Mouse (Mus musculus) forebrain, embryonic 10.5 days (tissue): ENCODE results near the gene Dnase1l3. TPM values are rescaled to one million over a fixed set of nuclear protein-coding genes. Genes with fewer than 3 reads are reported as not detected.
A peak's percentile ranks its signal among the peaks of the same experiment; 100 is the strongest.

ENCODE experiments used
- DNase-seq: peaks from one replicate; pipeline ENCODE4 v3.0.0-alpha.2; 2017; ENCODE audit warnings: low spot score; ENCODE audit errors: extremely low spot score
- H3K27ac ChIP-seq: fragments of 300-500 bp; sonication (generic); 2 replicates; pipeline ENCODE4 v1.5.1; 2016; ENCODE audit warnings: mild to moderate bottlenecking
- H3K27me3 ChIP-seq: fragments of 300-500 bp; sonication (generic); 2 replicates; pipeline ENCODE4 v1.6.1; 2016; ENCODE audit warnings: mild to moderate bottlenecking; ENCODE audit not compliant: poor library complexity, severe bottlenecking
- H3K36me3 ChIP-seq: fragments of 300-500 bp; sonication (generic); replicated peaks from 2 replicates; pipeline ENCODE4 v1.6.1; 2016; ENCODE audit warnings: mild to moderate bottlenecking, moderate library complexity
- H3K4me1 ChIP-seq: fragments of 300-500 bp; sonication (generic); 2 replicates; pipeline ENCODE4 v1.6.1; 2016
- H3K4me3 ChIP-seq: fragments of 300-500 bp; sonication (generic); 2 replicates; pipeline ENCODE4 v1.5.1; 2016; ENCODE audit warnings: mild to moderate bottlenecking, moderate library complexity
- H3K9me3 ChIP-seq: fragments of 300-500 bp; sonication (generic); 2 replicates; pipeline ENCODE4 v1.6.1; 2016; ENCODE audit warnings: mild to moderate bottlenecking, moderate library complexity
- WGBS: fragments of 180-500 bp; shearing (Covaris S2); methylation state at CpG from one replicate; pipeline ENCODE4 v1.1.7; 2016; 5-methylcytosine and 5-hydroxymethylcytosine counted together
- polyA plus RNA-seq: library from polyadenylated mRNA; unstranded; fragments of >200 nt; fragmentation: Nextera tagmentation; extraction: Ambion mirVana; gene quantifications from 2 replicates; pipeline ENCODE4 v1.2.1, GENCODE M21; 2016

The Dnase1l3 gene
- polyA plus RNA-seq, 1 experiment from 2014 or later: not detected

- no peak for DNase-seq
- Histone ChIP-seq H3K4me1 (peaks cover 9% of the 10 kb centered on the region), H3K36me3 (no peaks in the 10 kb centered on the region), H3K4me3 (no peak overlapping the region), H3K27ac (no peak overlapping the region), H3K9me3 (no peaks in the 10 kb centered on the region), H3K27me3 (no peaks in the 10 kb centered on the region)
- 87% methylated on average over 5 of the region's 5 CpGs for WGBS
Measured at GRCm38 (mm10) chr14:7961714-7962113, 32.7 kb downstream of the Dnase1l3 start.

DNA sequence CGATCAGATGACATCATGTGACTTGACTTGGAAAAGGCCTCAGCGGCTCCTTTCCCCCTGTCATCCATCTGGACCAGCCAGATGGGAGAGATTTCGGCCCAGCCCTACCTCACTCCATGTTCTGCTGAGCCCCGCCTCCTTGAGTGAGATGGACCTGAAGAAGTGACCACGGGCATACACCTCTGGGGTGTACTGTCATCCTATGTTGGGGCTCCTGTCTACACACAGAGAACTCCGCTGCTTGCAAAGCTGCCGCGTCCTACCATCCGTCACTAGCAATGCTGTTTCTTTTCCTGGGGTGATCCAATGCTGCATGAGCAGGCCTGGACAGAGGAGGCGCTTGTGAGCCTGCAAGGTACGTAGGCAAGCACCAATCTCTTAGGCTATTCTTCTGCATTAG is 33.8 kb downstream of the Dnase1l3 start:
- no peak overlapping the region for H3K4me3 ChIP-seq
- peak; percentile 26 for DNase-seq
- H3K27me3 ChIP-seq: no peaks in the 10 kb centered on the region
- no peak overlapping the region for H3K27ac ChIP-seq
- peaks cover 14% of the 10 kb centered on the region for H3K4me1 ChIP-seq
- H3K36me3 ChIP-seq: no peaks in the 10 kb centered on the region
- WGBS: 49% methylated on average over 11 of the region's 11 CpGs
- no peaks in the 10 kb centered on the region for H3K9me3 ChIP-seq

GRCm38 (mm10) chr14:7957049-7957448 is 37.3 kb downstream of the Dnase1l3 start, which contains the start of gene Gm45521:
TSS of gene Gm45521 (plus strand) at chr14:7957288.
- no peaks in the 10 kb centered on the region for H3K27me3 ChIP-seq
- H3K4me1 ChIP-seq: peaks cover 36% of the 10 kb centered on the region
- 0 out of 2 replicates have a peak, but pooled peaks cover 2% of the 10 kb centered on the region for H3K36me3 ChIP-seq
- H3K4me3 ChIP-seq: no peak within 1 kb of the TSS
- WGBS: 45% methylated on average over 9 of the region's 9 CpGs
- peak; percentile 51 for DNase-seq
- H3K9me3 ChIP-seq: no peaks in the 10 kb centered on the region
- peak within 1 kb of the TSS; percentile 58 for H3K27ac ChIP-seq

- no peaks in the 10 kb centered on the region for H3K27me3 ChIP-seq
- WGBS: 87% methylated on average over 10 of the region's 10 CpGs
- no peaks in the 10 kb centered on the region for H3K9me3 ChIP-seq
- H3K27ac ChIP-seq: 0 out of 2 replicates have a peak overlapping the region, but pooled peaks have one; percentile 58
- H3K36me3 ChIP-seq: peaks cover 8% of the 10 kb centered on the region
- no peak for DNase-seq
- H3K4me3 ChIP-seq: no peak overlapping the region
- H3K4me1 ChIP-seq: peaks cover 36% of the 10 kb centered on the region
Measured at GRCm38 (mm10) chr14:7956427-7956826, 37.9 kb downstream of the Dnase1l3 start.

DNA sequence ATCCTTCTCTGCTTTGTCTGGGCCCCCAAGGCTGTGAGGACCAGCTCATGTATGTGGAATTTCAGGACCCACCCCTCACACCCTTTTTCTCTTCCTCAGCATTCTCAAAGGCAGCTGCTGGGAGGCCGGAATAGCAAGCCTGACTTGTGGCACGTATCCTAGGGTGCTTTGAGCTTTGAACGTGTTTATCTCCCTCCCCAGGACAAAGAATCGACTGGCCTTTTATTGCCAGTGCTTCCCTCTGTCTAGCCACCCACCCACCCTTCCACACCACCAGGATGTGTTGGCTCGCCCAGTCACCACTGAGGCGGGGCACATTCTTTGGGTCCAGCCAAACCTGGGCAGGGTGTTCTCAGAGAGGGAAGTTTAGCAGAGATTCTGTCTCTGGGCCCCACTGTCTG is 40.3 kb downstream of the Dnase1l3 start:
- Histone ChIP-seq H3K27me3 (no peaks in the 10 kb centered on the region), H3K27ac (peak overlapping the region; percentile 74), H3K9me3 (no peaks in the 10 kb centered on the region), H3K4me1 (peaks cover 36% of the 10 kb centered on the region), H3K4me3 (no peak overlapping the region), H3K36me3 (peaks cover 32% of the 10 kb centered on the region)
- WGBS: 52% methylated on average over 6 of the region's 6 CpGs
- DNase-seq: no peak

DNA sequence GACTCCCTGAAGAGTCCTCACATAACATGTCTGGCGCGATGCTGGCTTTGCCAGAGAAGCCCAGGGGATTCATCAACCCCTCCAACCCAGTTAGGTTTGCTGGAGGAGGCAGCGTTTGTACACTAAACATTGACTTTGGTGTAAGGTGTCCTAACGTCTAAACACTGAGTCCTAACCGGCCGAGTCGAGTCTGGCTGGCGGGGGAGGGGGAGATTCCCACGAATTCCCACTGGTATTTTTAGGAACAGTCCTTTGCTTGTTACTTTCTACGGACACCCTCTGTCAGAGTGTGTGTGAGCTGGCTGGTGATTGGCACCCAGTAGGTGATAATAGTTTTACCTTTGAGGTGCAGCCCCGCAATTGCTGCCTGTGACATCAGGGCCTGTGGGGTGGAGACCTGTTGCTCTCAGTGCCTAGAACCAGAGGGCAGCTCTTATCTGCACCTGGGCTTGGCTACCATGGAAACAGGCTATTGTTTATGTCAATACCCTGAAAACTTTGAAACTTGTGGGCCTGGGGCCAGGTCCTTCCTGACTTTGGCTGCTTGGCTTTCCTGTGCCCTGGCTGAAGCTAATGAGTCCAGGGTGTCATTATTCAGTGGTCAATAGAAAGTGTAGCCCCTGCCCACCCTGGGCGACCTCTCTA is 41.6 kb downstream of the Dnase1l3 start:
- Histone ChIP-seq H3K27ac (peak overlapping the region; percentile 70), H3K36me3 (peaks cover 44% of the 10 kb centered on the region), H3K27me3 (no peaks in the 10 kb centered on the region), H3K9me3 (no peaks in the 10 kb centered on the region), H3K4me1 (peaks cover 36% of the 10 kb centered on the region), H3K4me3 (no peak overlapping the region)
- WGBS: 34% methylated on average over 12 of the region's 12 CpGs
- peak; percentile 26 for DNase-seq

GRCm38 (mm10) chr14:7951234-7951633 is 43.1 kb downstream of the Dnase1l3 start:
- Histone ChIP-seq H3K9me3 (no peaks in the 10 kb centered on the region), H3K4me3 (no peak overlapping the region), H3K36me3 (peaks cover 56% of the 10 kb centered on the region), H3K4me1 (peaks cover 22% of the 10 kb centered on the region), H3K27ac (no peak overlapping the region), H3K27me3 (no peaks in the 10 kb centered on the region)
- WGBS: 93% methylated on average over 9 of the region's 9 CpGs
- no peak for DNase-seq

DNA sequence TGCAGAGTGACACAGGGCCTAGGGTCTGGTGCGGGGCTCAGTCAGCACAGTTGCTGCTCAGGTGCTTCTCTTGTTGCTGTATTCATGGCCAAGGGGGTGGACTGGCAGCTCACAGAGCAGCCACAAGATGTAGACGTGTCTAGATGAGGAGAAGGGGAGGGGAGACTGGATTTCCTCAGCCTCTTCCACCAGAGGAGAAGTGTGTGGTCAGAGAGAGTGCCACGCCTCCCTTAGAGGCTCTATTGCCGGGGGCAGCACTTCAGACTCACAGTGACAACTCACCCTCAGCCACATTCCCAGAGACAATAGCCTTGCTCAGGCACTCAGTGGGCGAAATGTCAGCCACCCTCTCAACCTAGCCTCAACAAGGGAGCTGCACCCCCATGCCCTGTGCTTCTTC is 49.1 kb downstream of the Dnase1l3 start:
- no peak overlapping the region for H3K27ac ChIP-seq
- H3K36me3 ChIP-seq: peaks cover 95% of the 10 kb centered on the region
- no peaks in the 10 kb centered on the region for H3K27me3 ChIP-seq
- H3K4me1 ChIP-seq: peaks cover 11% of the 10 kb centered on the region; the same call in 1 of the 2 replicates
- no peaks in the 10 kb centered on the region for H3K9me3 ChIP-seq
- H3K4me3 ChIP-seq: no peak overlapping the region
- WGBS: 89% methylated on average over 5 of the region's 5 CpGs
- DNase-seq: no peak

- H3K27ac ChIP-seq: no peak overlapping the region
- WGBS: 62% methylated on average over 8 of the region's 8 CpGs
- peaks cover 11% of the 10 kb centered on the region; the same call in 1 of the 2 replicates for H3K4me1 ChIP-seq
- no peaks in the 10 kb centered on the region for H3K9me3 ChIP-seq
- H3K36me3 ChIP-seq: peaks cover 95% of the 10 kb centered on the region
- H3K4me3 ChIP-seq: no peak overlapping the region
- no peak for DNase-seq
- H3K27me3 ChIP-seq: no peaks in the 10 kb centered on the region
Measured at GRCm38 (mm10) chr14:7944349-7945039, 49.9 kb downstream of the Dnase1l3 start.

GRCm38 (mm10) chr14:7943801-7944135 is 50.6 kb downstream of the Dnase1l3 start:
- 92% methylated on average over 3 of the region's 3 CpGs for WGBS
- Histone ChIP-seq H3K36me3 (peaks cover 95% of the 10 kb centered on the region), H3K27ac (peak overlapping the region; percentile 17; the same call in 1 of the 2 replicates)

DNA sequence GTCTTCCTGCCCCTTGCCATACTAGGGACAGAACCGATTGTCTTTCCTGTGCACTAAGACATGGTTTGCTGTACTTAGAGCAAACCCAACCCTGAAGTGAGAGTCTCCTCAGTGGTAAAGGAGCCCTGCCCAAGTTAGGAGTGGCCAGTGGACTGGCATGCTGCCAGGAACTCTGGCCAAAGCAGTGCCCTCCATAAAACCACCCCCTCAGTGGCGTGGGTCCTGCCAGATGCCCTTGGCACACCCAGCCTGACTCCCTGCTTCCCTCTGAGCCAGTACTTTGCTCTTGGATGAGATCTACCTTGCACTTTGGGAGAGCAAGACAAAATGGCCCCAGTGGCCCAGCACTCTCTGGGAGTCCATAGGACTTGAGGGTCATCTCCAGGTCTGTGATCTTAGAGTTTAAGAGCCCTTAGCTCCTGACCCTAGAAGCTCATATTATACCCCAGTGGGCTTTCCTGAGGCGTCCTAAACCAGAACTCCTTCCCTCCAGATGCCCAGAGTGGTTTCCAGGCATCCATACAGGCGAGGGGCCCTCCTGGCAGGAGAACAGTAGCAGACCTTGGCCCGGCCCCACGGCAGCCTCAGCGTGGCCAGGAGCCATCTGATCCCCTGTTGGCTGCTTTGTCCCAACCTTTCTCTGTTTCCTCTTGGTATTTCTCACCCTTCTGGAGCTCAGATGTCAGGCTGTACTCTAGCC is 51.1 kb downstream of the Dnase1l3 start:
- no peak overlapping the region for H3K4me3 ChIP-seq
- H3K36me3 ChIP-seq: peaks cover 92% of the 10 kb centered on the region
- H3K27me3 ChIP-seq: no peaks in the 10 kb centered on the region
- DNase-seq: no peak
- H3K9me3 ChIP-seq: no peaks in the 10 kb centered on the region
- peaks cover 11% of the 10 kb centered on the region; the same call in 1 of the 2 replicates for H3K4me1 ChIP-seq
- peak overlapping the region; percentile 17; the same call in 1 of the 2 replicates for H3K27ac ChIP-seq
- 85% methylated on average over 7 of the region's 7 CpGs for WGBS

More at GRCm38 (mm10) chr14:7943801-7944135, 50.6 kb downstream of the Dnase1l3 start:
- H3K9me3 ChIP-seq: no peaks in the 10 kb centered on the region
- peaks cover 11% of the 10 kb centered on the region; the same call in 1 of the 2 replicates for H3K4me1 ChIP-seq
- DNase-seq: no peak
- H3K27me3 ChIP-seq: no peaks in the 10 kb centered on the region
- H3K4me3 ChIP-seq: no peak overlapping the region

GRCm38 (mm10) chr14:7941413-7941812 is 53.0 kb downstream of the Dnase1l3 start:
- H3K4me3 ChIP-seq: no peak overlapping the region
- H3K27ac ChIP-seq: no peak overlapping the region
- H3K36me3 ChIP-seq: peaks cover 90% of the 10 kb centered on the region
- WGBS: 83% methylated on average over 5 of the region's 5 CpGs
- no peak for DNase-seq
- peaks cover 17% of the 10 kb centered on the region for H3K4me1 ChIP-seq
- no peaks in the 10 kb centered on the region for H3K27me3 ChIP-seq
- H3K9me3 ChIP-seq: no peaks in the 10 kb centered on the region
